Mouse (Mus musculus) adipocyte (in vitro differentiated cells): ENCODE data around the gene Gstp3.
"Not testable (repeated sequence)": the region's sequence is repeated elsewhere in the genome, so short reads cannot be mapped to it uniquely, and the experiment has no call there.

ENCODE experiments used
- DNase-seq: peaks from one replicate; pipeline ENCODE4 v3.0.0-alpha.2; 2016; ENCODE audit warnings: low spot score

Gstp3 gene

DNA sequence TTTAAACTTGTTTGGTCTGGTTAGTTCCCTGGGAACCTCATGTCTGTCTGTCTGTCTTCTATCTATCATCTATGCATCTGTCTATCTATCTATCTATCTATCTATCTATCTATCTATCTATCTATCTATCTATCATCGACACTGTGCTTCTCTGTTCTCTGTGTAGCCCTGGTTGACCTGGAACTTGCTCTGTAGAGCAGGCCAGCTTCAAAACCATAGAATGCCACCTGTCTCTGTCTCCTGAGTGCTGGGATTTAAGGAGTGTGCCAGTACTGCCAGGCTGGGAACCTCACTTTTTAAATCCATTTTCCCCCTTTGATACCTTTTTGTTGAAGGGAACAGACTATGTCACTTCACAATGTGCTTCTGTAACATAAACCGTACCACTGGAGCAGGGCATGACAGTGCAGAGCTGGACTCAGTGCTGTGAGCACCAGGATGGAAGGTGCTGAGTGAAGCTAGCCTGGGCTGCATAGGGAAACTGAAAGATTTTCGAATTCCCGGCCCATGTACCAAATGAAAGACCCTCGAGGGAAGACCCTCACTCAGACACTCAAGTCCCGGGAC, 1.6 kb upstream of the Gstp3 start:
- DNase-seq = no peak

- not testable (repeated sequence) for DNase-seq
Observed at GRCm38 (mm10) chr19:4060044-4060898, 902 bp upstream of the Gstp3 start.

DNA sequence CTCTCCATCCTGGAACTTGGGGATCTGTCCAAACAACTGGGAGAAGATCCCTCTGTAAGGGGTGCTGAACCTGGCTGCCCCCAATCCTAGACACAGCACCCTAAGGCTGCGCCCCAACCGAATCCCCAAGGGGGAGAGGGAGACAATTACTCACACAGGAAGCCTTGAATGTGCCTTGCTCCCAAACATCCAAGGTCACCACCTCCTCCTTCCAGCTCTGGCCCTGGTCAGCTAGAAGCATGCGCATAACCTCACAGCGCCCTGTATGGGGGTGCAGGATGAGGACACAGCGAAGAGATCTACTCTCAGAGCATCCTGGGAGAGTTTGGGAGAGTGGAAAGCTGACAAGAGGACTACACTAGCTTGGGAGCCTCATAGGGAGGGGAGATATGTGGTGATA, 788 bp downstream of the Gstp3 start:
- no peak for DNase-seq

DNA sequence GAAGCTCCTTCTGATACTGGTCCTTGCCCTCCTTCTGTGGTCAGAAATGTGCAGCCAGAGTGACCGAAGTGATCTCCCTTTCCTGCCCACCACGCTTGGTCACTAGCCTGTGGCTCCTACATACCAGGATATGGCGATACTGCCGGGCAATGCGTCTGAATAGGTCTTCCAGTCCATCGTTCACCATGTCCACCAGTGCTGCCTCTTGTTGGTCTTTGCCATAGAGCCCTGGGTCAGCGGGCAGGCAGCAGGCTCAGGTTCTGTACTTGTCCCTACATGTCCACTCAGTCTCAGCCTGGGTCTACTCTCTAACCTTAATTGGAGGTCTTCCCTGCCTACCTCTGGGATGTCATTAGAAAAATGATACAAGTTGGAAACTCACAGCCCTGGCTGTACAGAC, 1.4 kb downstream of the Gstp3 start:
- no peak for DNase-seq

DNA sequence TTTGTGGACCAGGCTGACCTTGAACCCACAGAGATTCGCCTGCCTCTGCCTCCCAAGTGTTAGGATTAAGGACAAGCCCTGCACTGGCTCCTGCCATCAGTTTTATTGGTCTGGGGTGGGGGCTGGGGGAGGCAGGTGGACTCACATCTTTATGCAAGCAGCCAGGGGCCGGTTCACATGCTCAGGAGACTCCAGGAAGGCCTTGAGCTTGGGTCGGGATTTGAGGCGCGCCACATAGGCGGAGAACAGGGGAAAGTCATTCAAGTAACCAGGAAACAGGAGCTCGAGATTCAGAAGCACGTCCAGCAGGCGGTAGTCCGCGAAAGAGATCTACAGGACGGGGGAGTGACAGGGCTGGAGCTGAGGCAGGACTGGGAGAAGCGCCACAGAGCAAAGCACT, 2.0 kb downstream of the Gstp3 start:
- no peak for DNase-seq

- DNase-seq = no peak
Observed at GRCm38 (mm10) chr19:4056727-4057126, 2.6 kb downstream of the Gstp3 start.

DNA sequence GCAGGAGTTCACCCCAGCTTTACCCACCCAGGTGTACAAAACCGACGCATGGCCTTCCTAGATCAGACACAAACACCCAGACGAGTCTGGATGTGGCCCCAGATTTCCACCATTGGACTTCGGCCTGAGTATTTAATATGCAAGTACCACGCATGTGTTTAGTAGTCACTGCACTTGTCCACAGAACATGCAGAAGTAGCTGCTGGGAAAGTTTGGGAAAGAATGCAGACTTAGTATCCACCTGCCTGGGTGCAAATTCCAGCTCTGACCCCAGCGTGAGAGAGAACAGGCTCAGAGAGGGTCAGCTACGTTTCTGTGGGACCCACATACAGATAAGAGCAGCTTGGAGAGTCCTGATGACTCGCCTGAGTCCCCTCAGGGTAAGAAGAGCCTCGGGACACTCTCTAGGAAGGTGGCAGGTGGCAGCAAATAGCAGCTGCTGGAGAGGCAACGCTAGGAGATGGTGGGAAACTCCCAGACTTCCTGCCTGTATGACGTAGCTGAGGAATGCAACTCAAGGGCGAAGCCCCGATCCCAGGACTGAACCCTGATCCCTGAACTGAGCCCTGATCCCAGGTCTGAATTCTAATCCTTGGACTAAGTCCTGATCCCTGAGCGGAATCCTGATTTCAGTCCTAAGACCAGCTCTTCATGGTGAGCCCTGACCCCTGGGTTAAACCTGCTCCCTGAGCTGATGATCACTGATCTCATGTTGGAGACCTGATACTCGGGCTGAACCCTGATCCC, 3.2 kb downstream of the Gstp3 start:
- DNase-seq = no peak

DNA sequence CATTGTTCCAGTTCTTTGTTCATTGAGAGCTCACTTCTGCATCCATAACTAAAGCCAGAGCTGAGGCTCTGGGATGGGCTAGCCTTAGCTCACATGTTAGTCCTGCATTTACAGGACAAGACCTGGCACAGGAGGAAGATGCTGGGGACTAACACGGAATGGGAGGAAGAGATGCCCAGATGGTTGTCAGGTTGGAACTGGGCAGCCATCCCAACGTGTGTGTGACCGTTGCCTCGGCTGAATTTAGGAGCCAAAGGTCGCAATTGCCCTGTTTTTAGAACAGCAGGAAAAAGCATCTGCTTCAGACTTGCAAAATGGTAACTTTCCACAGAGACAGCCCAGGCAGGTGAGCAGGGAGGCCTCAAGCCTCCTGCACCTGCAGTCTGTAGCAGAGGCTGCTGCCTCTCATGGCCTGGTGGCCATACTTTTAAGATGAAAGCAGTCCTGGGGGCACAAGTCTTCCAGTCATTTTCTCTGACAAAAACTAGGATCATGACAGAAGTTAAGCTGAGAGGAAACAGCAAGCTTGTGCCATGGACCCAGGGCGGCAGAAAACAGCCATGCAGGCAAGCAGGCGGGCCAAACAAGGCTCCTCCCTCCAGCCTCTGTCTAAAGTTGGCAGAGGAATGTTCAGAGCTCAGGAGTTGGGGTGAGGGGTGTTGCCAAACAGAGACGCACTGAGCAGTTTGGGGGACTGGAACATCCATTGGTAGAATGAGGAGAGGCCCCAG, 4.0 kb downstream of the Gstp3 start:
- DNase-seq = peak; percentile 49

- no peak for DNase-seq
Observed at GRCm38 (mm10) chr19:4054613-4055012, 4.8 kb downstream of the Gstp3 start.

DNA sequence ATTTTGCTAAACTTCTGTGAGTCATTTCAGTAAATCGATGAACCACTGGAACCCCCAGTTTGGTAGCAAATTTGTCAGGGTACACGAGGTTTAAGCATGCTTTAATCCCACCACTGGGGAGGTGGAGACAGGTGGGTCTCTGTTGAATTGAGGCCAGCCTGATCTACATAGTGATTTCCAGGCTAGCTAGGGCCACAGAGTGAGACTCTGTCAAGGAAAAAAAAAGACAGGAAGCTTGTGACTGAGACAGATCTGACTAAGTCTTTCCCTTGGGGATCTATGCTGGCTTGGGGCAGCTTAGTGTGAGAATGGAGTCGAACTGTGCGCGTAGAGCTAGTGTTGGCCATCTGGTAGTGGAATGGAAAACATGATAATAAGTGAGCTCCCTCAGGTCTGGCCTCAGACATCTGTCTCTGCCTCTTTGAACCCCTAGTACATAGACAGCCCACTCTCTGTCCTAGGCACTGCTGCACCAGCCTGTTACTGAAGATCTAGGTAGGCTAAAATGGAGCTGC, 6.8 kb downstream of the Gstp3 start:
- DNase-seq = peak; percentile 40

DNA sequence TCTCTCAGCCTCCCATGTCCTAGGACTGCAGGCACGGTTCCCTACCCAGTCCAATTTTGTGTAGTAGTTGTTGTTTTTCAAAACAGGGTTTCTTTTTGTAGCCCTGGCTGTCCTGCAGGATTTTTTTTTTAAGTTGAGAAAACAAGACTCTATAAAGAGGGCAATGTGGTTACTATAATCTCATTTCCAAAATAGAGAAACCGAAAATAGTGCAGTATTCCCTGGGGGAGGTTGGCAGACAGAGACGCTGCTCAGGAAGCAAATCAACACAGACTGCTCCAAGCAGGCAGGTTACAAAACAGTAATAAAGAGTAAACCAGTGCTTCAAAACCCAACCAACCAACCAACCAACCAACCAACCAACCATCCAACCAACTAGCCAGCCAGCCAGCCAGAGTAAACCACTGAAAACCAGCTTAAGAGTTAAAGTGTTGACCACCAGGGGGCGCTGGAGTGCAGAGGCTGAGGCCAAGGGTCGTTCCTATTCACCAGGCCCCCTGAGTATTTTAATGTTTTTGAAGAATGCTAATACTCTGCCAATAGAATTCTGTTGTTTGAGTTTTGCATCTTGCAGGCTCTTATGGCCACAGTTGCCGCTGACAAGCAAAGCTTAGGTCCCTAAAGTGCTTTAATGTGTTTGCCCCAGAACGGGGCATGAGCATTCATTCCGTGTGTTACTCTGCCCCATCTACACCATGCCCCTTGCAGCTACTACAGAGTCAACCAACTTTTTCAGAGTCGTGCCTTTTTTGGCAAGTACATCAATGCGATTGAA, 7.4 kb downstream of the Gstp3 start:
- peak; percentile 77 for DNase-seq

DNA sequence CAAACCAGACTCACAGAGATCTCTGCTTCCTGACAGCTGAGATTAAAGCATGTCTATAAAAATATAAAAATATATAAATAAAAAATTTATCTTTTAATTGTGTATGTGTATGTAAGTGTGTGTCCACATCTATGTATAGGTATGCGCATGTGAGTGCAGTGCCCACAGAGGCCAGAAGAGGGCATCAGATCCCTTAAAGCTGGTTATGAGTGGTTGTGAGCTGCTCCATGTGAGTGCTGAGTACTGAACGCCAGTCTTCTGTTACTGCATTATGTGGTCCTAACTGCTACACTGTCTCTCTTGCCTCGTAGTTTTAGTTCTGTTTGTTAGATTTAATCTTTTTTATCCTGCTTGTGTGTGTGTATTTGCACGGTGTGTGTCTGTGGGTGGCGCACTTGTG, 8.4 kb downstream of the Gstp3 start:
- no peak for DNase-seq

DNA sequence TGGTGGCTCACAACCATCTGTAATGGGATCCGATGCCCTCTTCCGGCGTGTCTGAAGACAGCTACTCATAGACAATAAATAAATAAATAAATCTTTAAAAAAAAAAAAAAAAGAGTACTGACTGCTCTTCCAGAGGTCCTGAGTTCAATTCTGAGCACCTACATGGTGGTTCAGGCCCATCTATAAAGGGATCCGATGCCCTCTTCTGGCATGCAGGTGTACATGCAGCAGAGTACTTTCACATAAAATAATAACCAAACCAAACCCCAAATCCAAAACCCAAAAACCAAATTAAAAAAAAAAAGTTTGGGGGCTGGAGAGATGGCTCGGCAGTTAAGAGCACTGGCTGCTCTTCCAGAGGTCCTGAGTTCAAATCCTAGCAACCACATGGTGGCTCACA, 10.3 kb downstream of the Gstp3 start:
- DNase-seq = not testable (repeated sequence)

DNA sequence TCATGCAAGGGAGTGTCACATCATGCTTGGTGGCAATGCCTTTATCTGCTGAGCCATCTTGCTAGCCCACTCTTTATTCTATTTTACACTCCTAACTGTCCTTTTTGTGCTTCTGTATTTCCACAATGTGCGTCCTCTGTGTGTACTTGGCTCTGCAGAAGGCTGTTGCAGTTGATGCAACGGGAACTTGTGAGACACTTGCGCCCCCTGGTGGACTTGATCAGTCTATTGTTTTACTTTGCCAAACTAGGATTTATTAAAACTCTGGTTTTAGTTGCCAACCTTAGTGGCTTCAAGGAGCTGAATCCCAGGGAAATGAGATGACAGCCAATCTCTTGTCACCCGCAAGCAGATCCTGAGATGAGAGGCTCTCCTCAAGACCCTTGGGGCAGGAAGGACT, 11.5 kb downstream of the Gstp3 start:
- peak; percentile 91 for DNase-seq

DNA sequence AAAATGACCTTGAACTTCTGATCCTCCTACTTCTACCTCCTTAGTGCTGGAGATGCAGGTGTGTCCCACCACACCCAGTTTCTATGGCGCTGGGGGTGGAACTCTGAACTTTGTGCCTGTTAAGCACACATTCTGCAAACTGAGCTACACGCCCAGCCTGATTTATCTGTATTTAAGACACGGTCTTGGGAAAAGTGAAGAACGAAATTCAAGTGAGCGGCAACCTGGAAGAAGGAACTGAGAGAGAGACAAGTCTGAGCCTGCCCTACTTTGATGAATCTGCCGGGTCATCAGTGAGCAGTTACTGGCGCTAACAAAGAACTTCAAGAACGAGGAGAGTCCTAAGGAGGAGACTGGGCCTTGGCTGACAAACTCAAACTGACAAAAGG, 12.5 kb downstream of the Gstp3 start:
- DNase-seq = no peak

DNA sequence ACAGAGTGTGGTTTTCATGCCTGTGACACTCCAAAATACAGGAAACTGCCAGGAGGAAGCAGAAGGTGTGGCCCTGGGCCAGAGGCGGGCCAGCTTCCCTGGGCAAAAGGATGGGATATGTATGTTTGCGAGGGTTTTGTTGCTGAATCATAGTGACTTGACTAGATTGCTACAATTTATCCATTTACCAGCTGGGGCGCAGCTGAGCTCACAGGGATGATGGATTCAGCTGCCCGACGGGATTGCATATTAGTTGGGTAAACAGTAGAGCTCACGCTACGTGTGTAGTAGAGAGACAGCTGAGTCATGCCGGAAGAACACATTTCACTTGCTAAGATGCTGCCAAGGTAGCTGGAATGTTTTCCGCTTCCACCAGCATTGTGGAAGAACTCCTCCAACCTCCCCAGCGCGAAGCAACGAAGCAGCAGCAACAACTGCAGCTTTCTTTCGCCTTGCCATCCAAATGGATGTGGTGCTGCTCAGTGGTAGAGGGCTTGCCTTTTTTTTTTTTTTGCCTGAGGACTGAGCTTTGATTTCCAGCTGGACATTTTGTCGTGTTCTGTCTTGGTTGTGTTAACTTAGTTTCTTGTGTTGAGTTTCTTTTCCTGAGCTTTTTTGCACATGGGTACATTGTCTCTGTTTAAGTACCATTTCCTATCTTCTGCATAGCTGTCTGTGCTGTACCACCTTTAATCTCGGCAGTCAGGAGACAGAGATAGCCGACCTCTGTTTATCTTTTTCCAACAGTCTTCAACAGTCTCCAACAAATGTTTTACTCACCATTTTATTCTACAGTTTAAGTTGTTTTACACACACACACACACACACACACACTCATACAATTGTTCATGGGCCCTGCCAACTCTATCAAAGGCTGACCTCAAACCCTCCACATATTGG, 13.2 kb downstream of the Gstp3 start, which contains the start of gene Gstp2:
Gene Gstp2, minus strand, starts transcription at position 58 of the 900 bp plus-strand sequence.
- peak; percentile 92 for DNase-seq

DNA sequence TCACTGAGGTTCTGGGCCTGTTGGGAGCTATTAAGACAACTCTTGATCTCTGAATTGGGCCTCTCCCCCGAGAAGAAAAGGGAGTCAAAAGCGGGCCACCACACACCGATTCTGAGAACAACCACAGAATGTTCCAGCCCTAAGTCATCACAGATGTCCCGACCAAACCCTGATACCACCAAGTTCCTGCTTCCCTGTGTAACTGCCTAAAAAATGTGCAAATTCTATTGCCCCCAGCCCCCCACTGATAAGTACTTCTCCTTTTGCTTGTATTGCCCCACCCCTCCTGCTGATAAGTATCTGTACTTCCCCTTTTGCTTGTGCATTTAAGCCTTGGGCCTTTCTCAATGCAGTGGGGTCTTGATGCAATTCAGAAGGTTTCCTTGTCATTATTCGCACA, 15.3 kb downstream of the Gstp3 start:
- DNase-seq = not testable (repeated sequence)

DNA sequence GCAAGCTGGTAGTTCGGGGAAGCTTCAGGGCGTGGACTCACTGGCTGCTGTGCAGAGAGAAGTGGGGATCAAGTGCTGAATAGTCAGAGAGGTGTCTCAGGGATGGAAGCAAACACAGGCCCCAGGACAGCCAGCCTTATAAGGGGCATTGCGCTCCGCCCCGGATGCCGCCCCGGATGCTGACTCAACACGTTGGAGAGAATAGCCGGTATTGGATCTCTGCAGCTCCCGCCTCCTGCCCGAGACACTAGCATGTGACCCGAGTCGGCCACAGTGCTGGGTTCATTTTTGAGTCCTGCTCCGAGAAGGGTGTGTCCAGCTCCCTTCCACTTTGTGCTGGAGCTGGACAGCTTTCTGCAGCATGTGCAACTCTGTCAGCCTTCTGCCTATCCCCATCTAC, 17.2 kb downstream of the Gstp3 start:
- no peak for DNase-seq

DNA sequence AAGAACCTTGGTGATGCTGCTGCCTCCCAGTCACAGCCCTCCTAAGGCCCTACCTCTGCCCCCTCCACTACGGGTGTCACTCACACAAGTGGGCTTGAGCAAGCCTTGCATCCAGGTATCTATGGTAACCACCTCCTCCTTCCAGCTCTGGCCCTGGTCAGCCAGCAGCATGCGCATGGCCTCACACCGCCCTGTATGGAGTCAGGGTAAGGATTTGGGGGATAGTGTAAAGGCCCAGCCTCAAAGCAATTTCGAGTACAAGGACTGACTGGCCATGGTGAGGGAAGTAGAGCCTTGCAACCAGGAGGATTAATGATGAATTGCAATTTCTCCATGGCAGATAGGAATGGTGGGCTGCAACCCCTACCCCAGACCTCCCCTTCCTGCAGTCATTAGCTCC, 17.9 kb downstream of the Gstp3 start:
- DNase-seq = not testable (repeated sequence)

GRCm38 (mm10) chr19:4040941-4041340, 18.4 kb downstream of the Gstp3 start:
- not testable (repeated sequence) for DNase-seq
